Mouse (Mus musculus): ENCODE data around the gene Idua. TPM values are rescaled to one million over a fixed set of nuclear protein-coding genes. Genes with fewer than 3 reads are reported as not detected.
A peak's percentile ranks its signal among the peaks of the same experiment; 100 is the strongest.
"Not testable (repeated sequence)": the region's sequence is repeated elsewhere in the genome, so short reads cannot be mapped to it uniquely, and the experiment has no call there.

The Idua gene
- polyA plus RNA-seq (2015; fragmentation: Nextera tagmentation; extraction: Ambion mirVana) = 13.9 and 15.5 TPM in 2 replicates

GRCm38 (mm10) chr5:108659698-108660631 lies at the start of gene Idua:
Idua (plus strand) TSS chr5:108660331.
- Histone ChIP-seq H3K9ac (ENCODE audit: low read length) (peak within 1 kb of the TSS; percentile 97), H3K36me3 (ENCODE audit: control insufficient read depth, insufficient read depth) (peaks cover 9% of the 10 kb centered on the region), H3K4me1 (ENCODE audit: control insufficient read depth, insufficient read depth, low read length) (peaks cover 11% of the 10 kb centered on the region), H3K4me2 (ENCODE audit: low read depth, low read length) (peak within 1 kb of the TSS; percentile 83), H3K4me3 (ENCODE audit: low read length) (peak within 1 kb of the TSS; percentile 97), H3K27ac (ENCODE audit: low read length) (peak within 1 kb of the TSS; percentile 39; the same call in 1 of the 2 replicates), H3K9me3 (replicated peaks; ENCODE audit: control insufficient read depth, low read length) (no peaks in the 10 kb centered on the region), H3K27me3 (ENCODE audit: control insufficient read depth, insufficient read depth, low read length) (0 out of 2 replicates have a peak, but pooled peaks cover 2% of the 10 kb centered on the region)
- peak; percentile 43 for ATAC-seq (replicated peaks; ENCODE audit: extremely low read depth, insufficient read depth, low FRiP score)
- 11% methylated on average over 24 of the region's 24 CpGs for WGBS

DNA sequence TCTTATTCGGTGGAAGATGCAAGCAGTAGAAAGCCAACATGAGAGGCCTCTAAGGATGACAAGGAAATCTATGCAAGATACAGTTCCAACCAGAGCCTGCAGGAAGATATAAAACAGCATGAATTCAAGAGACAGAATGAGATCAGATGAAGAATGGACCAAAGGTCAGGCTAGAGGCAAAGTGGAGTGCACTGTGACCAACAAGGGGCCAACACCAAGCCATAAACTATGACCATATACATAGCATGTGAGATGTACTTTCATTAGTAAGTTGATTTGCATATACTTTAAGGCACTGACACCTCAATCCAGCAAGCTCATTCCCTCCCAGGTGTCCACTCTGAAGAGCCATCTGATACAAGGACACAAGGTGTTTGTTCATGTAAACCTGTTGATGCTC lies 49.7 kb upstream of the Idua start:
- Histone ChIP-seq H3K4me3 (ENCODE audit: low read length) (no peak overlapping the region), H3K27me3 (ENCODE audit: control insufficient read depth, insufficient read depth, low read length) (no peaks in the 10 kb centered on the region), H3K4me2 (ENCODE audit: low read depth, low read length) (no peak overlapping the region), H3K9me3 (replicated peaks; ENCODE audit: control insufficient read depth, low read length) (no peaks in the 10 kb centered on the region), H3K36me3 (ENCODE audit: control insufficient read depth, insufficient read depth) (peaks cover 67% of the 10 kb centered on the region), H3K4me1 (ENCODE audit: control insufficient read depth, insufficient read depth, low read length) (no peaks in the 10 kb centered on the region), H3K27ac (ENCODE audit: low read length) (no peak overlapping the region), H3K9ac (ENCODE audit: low read length) (no peak overlapping the region)
- ATAC-seq (replicated peaks; ENCODE audit: extremely low read depth, insufficient read depth, low FRiP score) = no peak
- WGBS = 89% methylated on average over 1 of the region's 1 CpGs

DNA sequence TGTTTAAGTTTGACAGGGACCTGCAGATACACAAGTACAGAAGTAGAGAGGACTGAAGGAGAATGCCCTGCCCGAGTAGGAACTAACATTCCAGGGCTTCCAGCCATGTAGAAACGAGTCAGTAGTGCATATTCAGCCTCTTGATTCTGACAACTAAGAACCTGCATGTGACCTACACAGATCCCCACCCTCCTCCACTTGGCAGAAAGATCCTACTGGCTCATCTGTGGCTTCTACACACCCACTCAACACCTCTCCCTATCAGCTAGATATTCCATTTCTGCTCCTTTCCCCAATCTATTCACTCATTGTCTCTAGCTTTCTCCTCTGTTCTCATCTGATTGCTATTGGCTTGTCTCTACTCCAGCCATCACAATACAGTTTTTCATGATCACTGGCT lies 38.3 kb upstream of the Idua start:
- Histone ChIP-seq H3K9me3 (replicated peaks; ENCODE audit: control insufficient read depth, low read length) (no peaks in the 10 kb centered on the region), H3K9ac (ENCODE audit: low read length) (no peak overlapping the region), H3K27me3 (ENCODE audit: control insufficient read depth, insufficient read depth, low read length) (no peaks in the 10 kb centered on the region), H3K4me2 (ENCODE audit: low read depth, low read length) (no peak overlapping the region), H3K27ac (ENCODE audit: low read length) (peak overlapping the region; percentile 19), H3K4me3 (ENCODE audit: low read length) (no peak overlapping the region), H3K4me1 (ENCODE audit: control insufficient read depth, insufficient read depth, low read length) (peaks cover 8% of the 10 kb centered on the region), H3K36me3 (ENCODE audit: control insufficient read depth, insufficient read depth) (peaks cover 41% of the 10 kb centered on the region)
- ATAC-seq (replicated peaks; ENCODE audit: extremely low read depth, insufficient read depth, low FRiP score) = peak; percentile 41; the same call in 1 of the 2 replicates
- 41% methylated on average over 2 of the region's 2 CpGs for whole genome bisulfite sequencing

- no peaks in the 10 kb centered on the region for H3K27me3 ChIP-seq (ENCODE audit: control insufficient read depth, insufficient read depth, low read length)
- no peak for ATAC-seq (replicated peaks; ENCODE audit: extremely low read depth, insufficient read depth, low FRiP score)
- H3K9me3 ChIP-seq (replicated peaks; ENCODE audit: control insufficient read depth, low read length) = no peaks in the 10 kb centered on the region
- peaks cover 27% of the 10 kb centered on the region for H3K36me3 ChIP-seq (ENCODE audit: control insufficient read depth, insufficient read depth)
- 76% methylated on average over 4 of the region's 4 CpGs for WGBS
- no peak overlapping the region for H3K9ac ChIP-seq (ENCODE audit: low read length)
- no peak overlapping the region for H3K4me3 ChIP-seq (ENCODE audit: low read length)
- H3K4me1 ChIP-seq (ENCODE audit: control insufficient read depth, insufficient read depth, low read length) = peaks cover 32% of the 10 kb centered on the region
- H3K27ac ChIP-seq (ENCODE audit: low read length) = no peak overlapping the region
- H3K4me2 ChIP-seq (ENCODE audit: low read depth, low read length) = no peak overlapping the region
Measured at GRCm38 (mm10) chr5:108626050-108626660, 34.0 kb upstream of the Idua start.

GRCm38 (mm10) chr5:108628891-108629633 lies 31.1 kb upstream of the Idua start:
- peaks cover 25% of the 10 kb centered on the region for H3K4me1 ChIP-seq (ENCODE audit: control insufficient read depth, insufficient read depth, low read length)
- WGBS = 1% methylated on average over 32 of the region's 32 CpGs

GRCm38 (mm10) chr5:108629634-108630483 lies 30.3 kb upstream of the Idua start, which contains the start of the genes Gak and Tmem175:
Gak (minus strand) TSS chr5:108629755.
Tmem175 (plus strand) TSS chr5:108629770.
- Histone ChIP-seq H3K4me3 (ENCODE audit: low read length) (peak within 1 kb of the TSS; percentile 99), H3K27me3 (ENCODE audit: control insufficient read depth, insufficient read depth, low read length) (no peaks in the 10 kb centered on the region), H3K36me3 (ENCODE audit: control insufficient read depth, insufficient read depth) (no peaks in the 10 kb centered on the region), H3K27ac (ENCODE audit: low read length) (peak within 1 kb of the TSS; percentile 92), H3K9ac (ENCODE audit: low read length) (peak within 1 kb of the TSS; percentile 99), H3K4me2 (ENCODE audit: low read depth, low read length) (peak within 1 kb of the TSS; percentile 82), H3K9me3 (replicated peaks; ENCODE audit: control insufficient read depth, low read length) (no peaks in the 10 kb centered on the region), H3K4me1 (ENCODE audit: control insufficient read depth, insufficient read depth, low read length) (peaks cover 25% of the 10 kb centered on the region)
- under 1% methylated on average over 58 of the region's 58 CpGs for WGBS
- peak; percentile 93 for ATAC-seq (replicated peaks; ENCODE audit: extremely low read depth, insufficient read depth, low FRiP score)

More at GRCm38 (mm10) chr5:108628891-108629633, 31.1 kb upstream of the Idua start:
- Histone ChIP-seq H3K9me3 (replicated peaks; ENCODE audit: control insufficient read depth, low read length) (no peaks in the 10 kb centered on the region), H3K27ac (ENCODE audit: low read length) (peak overlapping the region; percentile 92), H3K27me3 (ENCODE audit: control insufficient read depth, insufficient read depth, low read length) (no peaks in the 10 kb centered on the region), H3K9ac (ENCODE audit: low read length) (peak overlapping the region; percentile 99), H3K4me3 (ENCODE audit: low read length) (peak overlapping the region; percentile 99), H3K36me3 (ENCODE audit: control insufficient read depth, insufficient read depth) (peaks cover 7% of the 10 kb centered on the region), H3K4me2 (ENCODE audit: low read depth, low read length) (peak overlapping the region; percentile 82)
- ATAC-seq (replicated peaks; ENCODE audit: extremely low read depth, insufficient read depth, low FRiP score) = peak; percentile 76

GRCm38 (mm10) chr5:108633676-108634075 lies 26.5 kb upstream of the Idua start:
- H3K4me2 ChIP-seq (ENCODE audit: low read depth, low read length) = no peak overlapping the region
- no peak for ATAC-seq (replicated peaks; ENCODE audit: extremely low read depth, insufficient read depth, low FRiP score)
- 83% methylated on average over 4 of the region's 4 CpGs for WGBS
- H3K27me3 ChIP-seq (ENCODE audit: control insufficient read depth, insufficient read depth, low read length) = no peaks in the 10 kb centered on the region
- H3K4me1 ChIP-seq (ENCODE audit: control insufficient read depth, insufficient read depth, low read length) = peaks cover 8% of the 10 kb centered on the region
- no peak overlapping the region for H3K27ac ChIP-seq (ENCODE audit: low read length)
- no peak overlapping the region for H3K4me3 ChIP-seq (ENCODE audit: low read length)
- no peaks in the 10 kb centered on the region for H3K9me3 ChIP-seq (replicated peaks; ENCODE audit: control insufficient read depth, low read length)
- no peaks in the 10 kb centered on the region for H3K36me3 ChIP-seq (ENCODE audit: control insufficient read depth, insufficient read depth)
- H3K9ac ChIP-seq (ENCODE audit: low read length) = no peak overlapping the region

- WGBS = 88% methylated on average over 2 of the region's 3 CpGs
- H3K4me2 ChIP-seq (ENCODE audit: low read depth, low read length); H3K4me1 ChIP-seq (ENCODE audit: control insufficient read depth, insufficient read depth, low read length); H3K27ac ChIP-seq (ENCODE audit: low read length); H3K27me3 ChIP-seq (ENCODE audit: control insufficient read depth, insufficient read depth, low read length); H3K9ac ChIP-seq (ENCODE audit: low read length); H3K36me3 ChIP-seq (ENCODE audit: control insufficient read depth, insufficient read depth); H3K9me3 ChIP-seq (replicated peaks; ENCODE audit: control insufficient read depth, low read length); ATAC-seq (replicated peaks; ENCODE audit: extremely low read depth, insufficient read depth, low FRiP score); H3K4me3 ChIP-seq (ENCODE audit: low read length): not testable (repeated sequence)
Measured at GRCm38 (mm10) chr5:108634088-108634487, 26.0 kb upstream of the Idua start.

All from heart, embryonic 16.5 days (tissue).